ENCODE assay signal across 19 mouse cellular contexts in genomic region chr9:64116876-64117275, GRCm38 (mm10). TPM values are rescaled to one million over a fixed set of nuclear protein-coding genes. Genes with fewer than 3 reads are reported as not detected.
DNase-seq lines count a peak whose midpoint lies in the region; TF ChIP-seq lines count a peak whose summit lies in the region.
"Had no signal": no experiment of that assay in that cellular context is flagged by ENCODE, and none has a peak within 500 bp of the region (broad histone marks: within the 10 kb centered on the region; RNA-seq: fewer than 3 reads in every experiment).

Gene Lctl (plus strand): TSS chr9:64117147.

- intact Hi-C loops in gastrocnemius, adult 2 months (cut with DNase I) = no loop called here

- TF ChIP-seq CTCF in gastrocnemius, adult 2 months (IDR thresholded peaks at IDR 0.05) = no peak
- TF ChIP-seq CTCF in lung, adult 2 months (IDR thresholded peaks at IDR 0.05; ENCODE audit: insufficient read depth, low read length) = no peak

- H3K4me1 ChIP-seq in lung, adult 2 months (ENCODE audit: control insufficient read depth, insufficient read depth, low read length) = no peaks in the 10 kb centered on the region
- H3K4me1 ChIP-seq: forebrain, embryonic 15.5 days; midbrain, embryonic 12.5 days had no signal

- no peak for TF ChIP-seq POLR2A in lung, adult 2 months (IDR thresholded peaks at IDR 0.05; ENCODE audit: borderline replicate concordance, extremely low read depth, low read depth, low read length)

- no peak within 1 kb of the TSS for H3K4me3 ChIP-seq in gastrocnemius, adult 2 months
- no peak within 1 kb of the TSS for H3K4me3 ChIP-seq in lung, adult 2 months (replicated peaks; ENCODE audit: extremely low read depth, low read depth, low read length)
- H3K4me3 ChIP-seq: embryonic facial prominence, embryonic 12.5 days; forebrain, embryonic 15.5 days; heart, adult 2 months; limb, embryonic 13.5 days; lung, embryonic 15.5 days; midbrain, embryonic 12.5 days had no signal

- H3K27ac ChIP-seq in gastrocnemius, adult 2 months = no peak within 1 kb of the TSS
- H3K27ac ChIP-seq: embryonic facial prominence, embryonic 12.5 days; forebrain, embryonic 15.5 days; heart, adult 2 months; limb, embryonic 13.5 days; lung, embryonic 15.5 days; midbrain, embryonic 12.5 days had no signal

- WGBS in lung, adult 2 months = 64% methylated on average over 3 of the region's 3 CpGs

- peak; percentile 43 for DNase-seq in gastrocnemius, adult 2 months
- DNase-seq in gastrocnemius, postnatal 25 days = no peak
- peak; percentile 19 for DNase-seq in layer of hippocampus, adult 9-11 months
- no peak for DNase-seq in layer of hippocampus, adult 8-10 months (ENCODE audit: low spot score in 2 of 2)
- peak; percentile 83 for DNase-seq in adrenal gland, postnatal 14 days
- DNase-seq in kidney, postnatal 36 days = peak; percentile 77 to 79
- no peak for DNase-seq in lung, adult 2 months
- no peak for DNase-seq in frontal cortex, postnatal 25 days (ENCODE audit: low spot score in 2 of 2)
- DNase-seq: B cell, adult 2 months; cerebellum, adult 8-10 months; right cerebral cortex, adult 18-20 months had no signal

RNA-seq across cellular contexts. Expression of gene Lctl, which starts in this region (rescaled TPM):
- under 1 TPM in 1 of 2 experiments, not detected in 1; 0.28 TPM for total RNA-seq in gastrocnemius, adult 2 months (2021)
- 1 to 10 TPM in 1 of 2 experiments, not detected in 1; 1.0 TPM for total RNA-seq in gastrocnemius, postnatal 25 days (2021)
- total RNA-seq in layer of hippocampus, adult 8-10 months (2022) = under 1 TPM in 1 of 4 experiments, not detected in 3; 0.76 TPM
- total RNA-seq in adrenal gland, postnatal 14 days (2021) = 1.6 and 1.9 TPM in 2 replicates
- 2.9 TPM in 2 replicates for polyA plus RNA-seq in lung, adult 2 months (2012; rRNA removed)
- total RNA-seq: heart, adult 2 months; layer of hippocampus, postnatal 25 days had no signal
- polyA plus RNA-seq: embryonic facial prominence, embryonic 12.5 days; forebrain, embryonic 15.5 days; limb, embryonic 13.5 days; lung, embryonic 15.5 days; midbrain, embryonic 12.5 days; neural tube, embryonic 11.5 days had no signal

Comparison
In these comparisons a context has a peak if more than half of its experiments do, and no peak if none do; other contexts are left out.
1. DNase-seq: peak in layer of hippocampus, adult 9-11 months (single experiment), adrenal gland, postnatal 14 days (single experiment) and kidney, postnatal 36 days (2 of 2); none in gastrocnemius, postnatal 25 days (single experiment), layer of hippocampus, adult 8-10 months (0 of 2), lung, adult 2 months (single experiment) and frontal cortex, postnatal 25 days (0 of 2).
2. Peak in DNase-seq in gastrocnemius, adult 2 months; RNA of the gene not detected or under 1 TPM.